23 mouse cellular contexts compared by ENCODE assay signal in genomic region chr16:8716300-8716699, GRCm38 (mm10). TPM values are rescaled to one million over a fixed set of nuclear protein-coding genes. Genes with fewer than 3 reads are reported as not detected.
DNase-seq lines count a peak whose midpoint lies in the region; ATAC-seq and TF ChIP-seq lines count a peak whose summit lies in the region.
"Had no signal": no experiment of that assay in that cellular context is flagged by ENCODE, and none has a peak within 500 bp of the region (broad histone marks: within the 10 kb centered on the region; RNA-seq: fewer than 3 reads in every experiment).

No protein-coding gene starts in this region.

- H3K36me3 ChIP-seq in lung, embryonic 14.5 days (ENCODE audit: insufficient read depth): peaks cover 52% of the 10 kb centered on the region
- H3K36me3 ChIP-seq in C2C12 (ENCODE audit: control insufficient read depth, insufficient read depth) (peaks cover 45% of the 10 kb centered on the region), myocyte (ENCODE audit: control insufficient read depth, insufficient read depth) (peaks cover 18% of the 10 kb centered on the region)

- TF ChIP-seq POLR2A in myocyte (IDR thresholded peaks at IDR 0.05; ENCODE audit: insufficient read length, low read depth): no peak

- no peaks in the 10 kb centered on the region for H3K9me3 ChIP-seq in lung, embryonic 14.5 days (ENCODE audit: low read depth, low read length)
- H3K9me3 ChIP-seq: embryonic facial prominence, embryonic 13.5 days; embryonic facial prominence, embryonic 15.5 days; forebrain, embryonic 10.5 days; forebrain, embryonic 12.5 days; G1E had no signal

- no peak overlapping the region for H3K27ac ChIP-seq in lung, embryonic 14.5 days (ENCODE audit: low read depth)
- H3K27ac ChIP-seq: embryonic facial prominence, embryonic 13.5 days; embryonic facial prominence, embryonic 15.5 days; forebrain, embryonic 10.5 days; forebrain, embryonic 12.5 days had no signal

- H3K4me1 ChIP-seq in lung, embryonic 14.5 days (ENCODE audit: insufficient read depth): no peaks in the 10 kb centered on the region

- no peak overlapping the region for H3K9ac ChIP-seq in lung, embryonic 14.5 days
- H3K9ac ChIP-seq: embryonic facial prominence, embryonic 13.5 days; embryonic facial prominence, embryonic 15.5 days; forebrain, embryonic 12.5 days had no signal

- 30% methylated on average over 6 of the region's 6 CpGs for WGBS in lung, embryonic 14.5 days

- peaks cover 79% of the 10 kb centered on the region for H3K79me3 ChIP-seq in C2C12 (ENCODE audit: low read depth)

- TF ChIP-seq CTCF in lung, embryonic 14.5 days (IDR thresholded peaks at IDR 0.05; ENCODE audit: low read depth): no peak
- TF ChIP-seq CTCF in C2C12 (IDR thresholded peaks at IDR 0.05; ENCODE audit: control insufficient read depth, insufficient read depth, insufficient read length): no peak

- H3K79me2 ChIP-seq in C2C12 (ENCODE audit: control insufficient read depth, insufficient read depth) (peaks cover 99% of the 10 kb centered on the region), myocyte (ENCODE audit: control insufficient read depth, insufficient read depth) (peaks cover 77% of the 10 kb centered on the region)

- no peak overlapping the region for H3K4me2 ChIP-seq in lung, embryonic 14.5 days
- H3K4me2 ChIP-seq in myocyte (ENCODE audit: low read depth): no peak overlapping the region
- H3K4me2 ChIP-seq: embryonic facial prominence, embryonic 13.5 days; embryonic facial prominence, embryonic 15.5 days; forebrain, embryonic 12.5 days had no signal

- no peak for DNase-seq in lung, embryonic 14.5 days
- DNase-seq in lung, postnatal 4 days: no peak
- no peak for DNase-seq in cerebellum, adult 18-20 months
- DNase-seq: adrenal gland, adult 8-10 months; B cell, adult 2 months; cerebellum, adult 11-12 months; cerebellum, adult 8-10 months; cerebellum, adult 9-11 months; cerebellum, postnatal 14 days; cerebellum, postnatal 36 days had no signal

- H3ac ChIP-seq in C2C12 (ENCODE audit: control insufficient read depth, insufficient read length, low read depth) (no peak overlapping the region), myocyte (ENCODE audit: control insufficient read depth, insufficient read length) (no peak overlapping the region)

- ATAC-seq in lung, embryonic 14.5 days (ENCODE audit: insufficient read depth): 0 out of 2 replicates have a peak, but pooled peaks have one; percentile 5
- ATAC-seq: activated CD4-positive, CD25-positive, alpha-beta regulatory T cell, adult 4 months; forebrain, embryonic 14.5 days; forebrain, embryonic 16.5 days; Patski had no signal

- no peaks in the 10 kb centered on the region for H3K27me3 ChIP-seq in lung, embryonic 14.5 days (ENCODE audit: insufficient read depth, low read length)
- no peaks in the 10 kb centered on the region for H3K27me3 ChIP-seq in C2C12 (ENCODE audit: control insufficient read depth, insufficient read depth, insufficient read length)
- no peaks in the 10 kb centered on the region for H3K27me3 ChIP-seq in myocyte (ENCODE audit: control insufficient read depth, insufficient read depth, insufficient read length)
- H3K27me3 ChIP-seq: embryonic facial prominence, embryonic 13.5 days; embryonic facial prominence, embryonic 15.5 days; forebrain, embryonic 12.5 days; Patski had no signal

- H3K4me3 ChIP-seq in lung, embryonic 14.5 days (ENCODE audit: low read depth, low read length): no peak overlapping the region
- H3K4me3 ChIP-seq in C2C12 (ENCODE audit: insufficient read depth, poor library complexity, severe bottlenecking): no peak overlapping the region
- no peak overlapping the region for H3K4me3 ChIP-seq in myocyte
- H3K4me3 ChIP-seq: embryonic facial prominence, embryonic 13.5 days; embryonic facial prominence, embryonic 15.5 days; erythroblast, embryonic 14.5 days; forebrain, embryonic 10.5 days; forebrain, embryonic 12.5 days had no signal

TF ChIP-seq in C2C12, 6 proteins besides CTCF, POLR2A, EP300 and RAD21:
- TF ChIP-seq FOSL1 (IDR thresholded peaks at IDR 0.05; ENCODE audit: insufficient read depth, low read length, poor library complexity, severe bottlenecking): peak; percentile 11
- peak; percentile 95 for TF ChIP-seq MYOD1 (IDR thresholded peaks at IDR 0.05; ENCODE audit: control insufficient read depth, insufficient read length, low read depth)
- no peak for TF ChIP-seq CEBPB (IDR thresholded peaks at IDR 0.05; ENCODE audit: low read depth)
- TF ChIP-seq USF1 (IDR thresholded peaks at IDR 0.05; ENCODE audit: low read depth): no peak
- TF ChIP-seq MAX (IDR thresholded peaks at IDR 0.05): peak; percentile 61
- TF ChIP-seq MYOG (IDR thresholded peaks at IDR 0.05; ENCODE audit: control insufficient read depth, extremely low read depth, insufficient read length): no peak

TF ChIP-seq in myocyte, 11 proteins besides CTCF, POLR2A, EP300 and RAD21:
- TF ChIP-seq CEBPB (IDR thresholded peaks at IDR 0.05; ENCODE audit: insufficient read depth, poor library complexity, severe bottlenecking) (no peak), USF1 (IDR thresholded peaks at IDR 0.05; ENCODE audit: low read depth) (no peak), MYOD1 (IDR thresholded peaks at IDR 0.05; ENCODE audit: control insufficient read depth in 1 of 3, insufficient read length in 2 of 3, low read depth in 2 of 3) (peak; percentile 9 to 85 (median 81))

RNA-seq across cellular contexts. Expression of gene Gm5767, which starts 35.7 kb away (rescaled TPM):
- not detected in 2 replicates for polyA plus RNA-seq in lung, embryonic 14.5 days (2014; fragmentation: Nextera tagmentation; extraction: Ambion mirVana)
- polyA plus RNA-seq in C2C12 (2012; fragmentation: generic; extraction: Trizol) (not detected), myocyte (2012; fragmentation: generic; extraction: Trizol) (0.16 TPM)
- polyA plus RNA-seq: activated CD4-positive, CD25-positive, alpha-beta regulatory T cell, adult 4 months; embryonic facial prominence, embryonic 11.5 days; embryonic facial prominence, embryonic 13.5 days; embryonic facial prominence, embryonic 15.5 days; erythroblast, embryonic 14.5 days; forebrain, embryonic 12.5 days; forebrain, embryonic 14.5 days; forebrain, embryonic 16.5 days; G1E; Patski had no signal

RNA-seq across cellular contexts. Expression of gene Carhsp1, which starts 44.3 kb away (rescaled TPM):
- polyA plus RNA-seq in lung, embryonic 14.5 days (2014; fragmentation: Nextera tagmentation; extraction: Ambion mirVana): 27.6 and 27.7 TPM in 2 replicates
- polyA plus RNA-seq in C2C12 (2012; fragmentation: generic; extraction: Trizol) (94.2 TPM), myocyte (2012; fragmentation: generic; extraction: Trizol) (110 TPM)
